Mouse (Mus musculus) right cerebral cortex, adult 18-20 months (tissue): Measurements from ENCODE around the gene Edar.

ENCODE experiments used
- DNase-seq: peaks from one replicate; pipeline ENCODE4 v3.0.0; 2022; ENCODE audit warnings: mixed read lengths

Gene Edar

GRCm38 (mm10) chr10:58600151-58600550 lies 75.3 kb downstream of the Edar start:
- no peak for DNase-seq

GRCm38 (mm10) chr10:58595821-58596220 lies 79.6 kb downstream of the Edar start:
- no peak for DNase-seq

- DNase-seq = no peak
Observed at GRCm38 (mm10) chr10:58595197-58595596, 80.3 kb downstream of the Edar start.

- DNase-seq = no peak
Observed at GRCm38 (mm10) chr10:58594486-58594885, 81.0 kb downstream of the Edar start.

- DNase-seq = no peak
Observed at GRCm38 (mm10) chr10:58585427-58586223, 89.8 kb downstream of the Edar start.

GRCm38 (mm10) chr10:58560521-58560920 lies 114.9 kb downstream of the Edar start:
- DNase-seq = no peak

- no peak for DNase-seq
Observed at GRCm38 (mm10) chr10:58559901-58560300, 115.6 kb downstream of the Edar start.

- DNase-seq = peak; percentile 52
Observed at GRCm38 (mm10) chr10:58559098-58559497, 116.4 kb downstream of the Edar start.

GRCm38 (mm10) chr10:58554693-58555387 lies 120.6 kb downstream of the Edar start:
- no peak for DNase-seq
